Mouse (Mus musculus) limb, embryonic 12.5 days (tissue): ENCODE data around the gene Hspa4l. TPM values are rescaled to one million over a fixed set of nuclear protein-coding genes. Genes with fewer than 3 reads are reported as not detected.

Source experiments
- ATAC-seq: fragments of 200-750 bp; cut with Nextera tagmentation; 2 replicates; pipeline ENCODE4 v1.8.0; 2017; ENCODE audit warnings: low read depth, moderate TSS enrichment; ENCODE audit not compliant: insufficient number of reproducible peaks, insufficient read depth, low FRiP score, low TSS enrichment
- H3K27ac ChIP-seq: fragments of 300-500 bp; sonication (generic); 2 replicates; pipeline ENCODE4 v1.5.1; 2016; ENCODE audit warnings: mild to moderate bottlenecking, moderate library complexity
- H3K27me3 ChIP-seq: fragments of 300-500 bp; sonication (generic); 2 replicates; pipeline ENCODE4 v1.6.1; 2016; ENCODE audit warnings: mild to moderate bottlenecking, moderate library complexity
- H3K36me3 ChIP-seq: fragments of 300-500 bp; sonication (generic); 2 replicates; pipeline ENCODE4 v1.6.1; 2016; ENCODE audit warnings: mild to moderate bottlenecking, moderate library complexity
- H3K4me1 ChIP-seq: fragments of 300-500 bp; sonication (generic); replicated peaks from 2 replicates; pipeline ENCODE4 v1.6.1; 2016
- H3K4me2 ChIP-seq: fragments of 300-500 bp; sonication (generic); 2 replicates; pipeline ENCODE4 v1.6.1; 2016; ENCODE audit warnings: mild to moderate bottlenecking, moderate library complexity
- H3K4me3 ChIP-seq: fragments of 300-500 bp; sonication (generic); replicated peaks from 2 replicates; pipeline ENCODE4 v1.5.1; 2016; ENCODE audit warnings: mild to moderate bottlenecking
- H3K9ac ChIP-seq: fragments of 300-500 bp; sonication (generic); replicated peaks from 2 replicates; pipeline ENCODE4 v1.6.1; 2016; ENCODE audit warnings: mild to moderate bottlenecking, moderate library complexity
- H3K9me3 ChIP-seq: fragments of 300-500 bp; sonication (generic); 2 replicates; pipeline ENCODE4 v1.6.1; 2016; ENCODE audit warnings: mild to moderate bottlenecking, moderate library complexity
- WGBS: fragments of 180-500 bp; shearing (Covaris S2); methylation state at CpG from one replicate; pipeline ENCODE4 v1.1.7; 2016; 5-methylcytosine and 5-hydroxymethylcytosine counted together
- polyA plus RNA-seq: library from polyadenylated mRNA; unstranded; fragments of >200 nt; fragmentation: Nextera tagmentation; extraction: Ambion mirVana; gene quantifications from 2 replicates; pipeline ENCODE4 v1.2.1, GENCODE M21; 2016

Hspa4l gene
- 3.9 and 4.1 TPM in 2 replicates for polyA plus RNA-seq

GRCm38 (mm10) chr3:40744024-40744835 lies at the start of gene Hspa4l:
TSS of gene Hspa4l (plus strand) at chr3:40744495.
- no peak for ATAC-seq

GRCm38 (mm10) chr3:40695162-40695561 lies 49.1 kb upstream of the Hspa4l start:
- H3K9me3 ChIP-seq, result no peaks in the 10 kb centered on the region

More at GRCm38 (mm10) chr3:40744024-40744835, at the start of gene Hspa4l:
- H3K36me3 ChIP-seq, result no peaks in the 10 kb centered on the region
- H3K4me2 ChIP-seq, result peak within 1 kb of the TSS; percentile 96
- 21% methylated on average over 16 of the region's 16 CpGs for WGBS
- peaks cover 8% of the 10 kb centered on the region for H3K27me3 ChIP-seq
- H3K4me1 ChIP-seq, result peaks cover 10% of the 10 kb centered on the region; the same call in 1 of the 2 replicates
- H3K4me3 ChIP-seq, result peak within 1 kb of the TSS; percentile 65
- no peaks in the 10 kb centered on the region for H3K9me3 ChIP-seq
- peak within 1 kb of the TSS; percentile 73 for H3K9ac ChIP-seq
- 0 out of 2 replicates have a peak within 1 kb of the TSS, but pooled peaks have one; percentile 53 for H3K27ac ChIP-seq

GRCm38 (mm10) chr3:40698834-40699233 lies 45.5 kb upstream of the Hspa4l start:
- Histone ChIP-seq H3K36me3 (peaks cover 23% of the 10 kb centered on the region), H3K4me3 (no peak overlapping the region), H3K27me3 (no peaks in the 10 kb centered on the region), H3K9ac (no peak overlapping the region), H3K27ac (no peak overlapping the region), H3K9me3 (no peaks in the 10 kb centered on the region), H3K4me1 (no peaks in the 10 kb centered on the region), H3K4me2 (no peak overlapping the region)
- WGBS, result 86% methylated on average over 3 of the region's 3 CpGs
- ATAC-seq, result no peak

More at GRCm38 (mm10) chr3:40695162-40695561, 49.1 kb upstream of the Hspa4l start:
- H3K9ac ChIP-seq, result no peak overlapping the region
- peaks cover 25% of the 10 kb centered on the region for H3K36me3 ChIP-seq
- no peak overlapping the region for H3K4me2 ChIP-seq
- WGBS, result 98% methylated on average over 2 of the region's 2 CpGs
- no peak for ATAC-seq
- no peaks in the 10 kb centered on the region for H3K4me1 ChIP-seq
- no peak overlapping the region for H3K27ac ChIP-seq
- no peak overlapping the region for H3K4me3 ChIP-seq
- no peaks in the 10 kb centered on the region for H3K27me3 ChIP-seq

- Histone ChIP-seq H3K27ac (no peak overlapping the region), H3K9me3 (peaks cover 10% of the 10 kb centered on the region; the same call in 1 of the 2 replicates), H3K9ac (no peak overlapping the region), H3K36me3 (peaks cover 4% of the 10 kb centered on the region; the same call in 1 of the 2 replicates), H3K4me3 (no peak overlapping the region), H3K4me1 (no peaks in the 10 kb centered on the region), H3K27me3 (no peaks in the 10 kb centered on the region), H3K4me2 (no peak overlapping the region)
- WGBS, result 88% methylated on average over 5 of the region's 5 CpGs
- ATAC-seq, result no peak
These were observed 39.4 kb upstream of the Hspa4l start for GRCm38 (mm10) chr3:40704816-40705430.

- 89% methylated on average over 30 of the region's 30 CpGs for WGBS
These were observed 35.6 kb upstream of the Hspa4l start, which contains the start of gene Slc25a31 for GRCm38 (mm10) chr3:40708655-40709054. TSS of gene Slc25a31 (plus strand) at chr3:40708855.

GRCm38 (mm10) chr3:40716056-40716455 lies 28.2 kb upstream of the Hspa4l start:
- Histone ChIP-seq H3K27ac (no peak overlapping the region), H3K4me3 (no peak overlapping the region), H3K4me2 (no peak overlapping the region), H3K4me1 (no peaks in the 10 kb centered on the region), H3K36me3 (no peaks in the 10 kb centered on the region), H3K9me3 (no peaks in the 10 kb centered on the region), H3K9ac (no peak overlapping the region), H3K27me3 (no peaks in the 10 kb centered on the region)
- WGBS, result 26% methylated on average over 1 of the region's 1 CpGs
- no peak for ATAC-seq

More at GRCm38 (mm10) chr3:40708655-40709054, 35.6 kb upstream of the Hspa4l start, which contains the start of gene Slc25a31:
- Histone ChIP-seq H3K4me1 (no peaks in the 10 kb centered on the region), H3K27ac (no peak within 1 kb of the TSS), H3K36me3 (no peaks in the 10 kb centered on the region), H3K9me3 (peaks cover 10% of the 10 kb centered on the region; the same call in 1 of the 2 replicates), H3K9ac (no peak within 1 kb of the TSS), H3K4me2 (no peak within 1 kb of the TSS), H3K4me3 (no peak within 1 kb of the TSS), H3K27me3 (no peaks in the 10 kb centered on the region)
- ATAC-seq, result no peak

- Histone ChIP-seq H3K9ac (no peak overlapping the region), H3K27me3 (no peaks in the 10 kb centered on the region), H3K4me3 (no peak overlapping the region), H3K9me3 (no peaks in the 10 kb centered on the region), H3K27ac (no peak overlapping the region), H3K4me1 (no peaks in the 10 kb centered on the region), H3K36me3 (no peaks in the 10 kb centered on the region), H3K4me2 (no peak overlapping the region)
- 86% methylated on average over 3 of the region's 3 CpGs for WGBS
- no peak for ATAC-seq
These were observed 25.3 kb upstream of the Hspa4l start for GRCm38 (mm10) chr3:40719022-40719421.

GRCm38 (mm10) chr3:40738381-40738912 lies 5.8 kb upstream of the Hspa4l start:
- 72% methylated on average over 6 of the region's 6 CpGs for WGBS
- H3K9ac ChIP-seq, result no peak overlapping the region
- no peaks in the 10 kb centered on the region for H3K4me1 ChIP-seq
- H3K4me2 ChIP-seq, result no peak overlapping the region
- H3K27me3 ChIP-seq, result 0 out of 2 replicates have a peak, but pooled peaks cover 2% of the 10 kb centered on the region
- H3K4me3 ChIP-seq, result no peak overlapping the region
- no peak overlapping the region for H3K27ac ChIP-seq
- no peaks in the 10 kb centered on the region for H3K9me3 ChIP-seq
- no peaks in the 10 kb centered on the region for H3K36me3 ChIP-seq
- no peak for ATAC-seq

GRCm38 (mm10) chr3:40744836-40745660 lies 753 bp downstream of the Hspa4l start:
- Histone ChIP-seq H3K27ac (0 out of 2 replicates have a peak overlapping the region, but pooled peaks have one; percentile 53), H3K4me1 (peaks cover 10% of the 10 kb centered on the region; the same call in 1 of the 2 replicates), H3K27me3 (peaks cover 8% of the 10 kb centered on the region), H3K4me2 (peak overlapping the region; percentile 96), H3K9me3 (no peaks in the 10 kb centered on the region), H3K9ac (peak overlapping the region; percentile 73), H3K4me3 (peak overlapping the region; percentile 65), H3K36me3 (no peaks in the 10 kb centered on the region)
- ATAC-seq, result peak; percentile 96
- WGBS, result under 1% methylated on average over 75 of the region's 93 CpGs

- H3K36me3 ChIP-seq, result no peaks in the 10 kb centered on the region
- peak overlapping the region; percentile 73 for H3K9ac ChIP-seq
- 8% methylated on average over 37 of the region's 37 CpGs for WGBS
- peaks cover 10% of the 10 kb centered on the region; the same call in 1 of the 2 replicates for H3K4me1 ChIP-seq
- peaks cover 8% of the 10 kb centered on the region for H3K27me3 ChIP-seq
- H3K4me3 ChIP-seq, result peak overlapping the region; percentile 65
- no peak overlapping the region for H3K27ac ChIP-seq
- peak overlapping the region; percentile 96 for H3K4me2 ChIP-seq
- ATAC-seq, result no peak; the same call in 1 of the 2 replicates
- no peaks in the 10 kb centered on the region for H3K9me3 ChIP-seq
These were observed 1.6 kb downstream of the Hspa4l start for GRCm38 (mm10) chr3:40745661-40746547.
